Mouse (Mus musculus) heart, adult 18-20 months (tissue): ENCODE measurements at regions not wholly inside any gene's neighbourhood (a gene's known extent, or its start where the extent isn't known, plus 50 kb on each side); places are given as distances from the start of the nearest gene placed in this dataset.
A peak's percentile ranks its signal among the peaks of the same experiment; 100 is the strongest.

Experiments used
- DNase-seq, 2 experiments: peaks; one replicate each; pipeline ENCODE4 v3.0.0; 2021 to 2022; ENCODE audit warnings: mixed read lengths in 1 of 2

GRCm38 (mm10) chr10:117556027-117556789 lies 73.1 kb upstream of the Cpm start:
- no peak for DNase-seq

GRCm38 (mm10) chr10:117555542-117555941 lies 73.8 kb upstream of the Cpm start:
- no peak for DNase-seq

- no peak for DNase-seq
Measured at GRCm38 (mm10) chr10:117555044-117555443, 74.3 kb upstream of the Cpm start.

GRCm38 (mm10) chr10:117554533-117554932 lies 74.8 kb upstream of the Cpm start:
- no peak for DNase-seq

DNA sequence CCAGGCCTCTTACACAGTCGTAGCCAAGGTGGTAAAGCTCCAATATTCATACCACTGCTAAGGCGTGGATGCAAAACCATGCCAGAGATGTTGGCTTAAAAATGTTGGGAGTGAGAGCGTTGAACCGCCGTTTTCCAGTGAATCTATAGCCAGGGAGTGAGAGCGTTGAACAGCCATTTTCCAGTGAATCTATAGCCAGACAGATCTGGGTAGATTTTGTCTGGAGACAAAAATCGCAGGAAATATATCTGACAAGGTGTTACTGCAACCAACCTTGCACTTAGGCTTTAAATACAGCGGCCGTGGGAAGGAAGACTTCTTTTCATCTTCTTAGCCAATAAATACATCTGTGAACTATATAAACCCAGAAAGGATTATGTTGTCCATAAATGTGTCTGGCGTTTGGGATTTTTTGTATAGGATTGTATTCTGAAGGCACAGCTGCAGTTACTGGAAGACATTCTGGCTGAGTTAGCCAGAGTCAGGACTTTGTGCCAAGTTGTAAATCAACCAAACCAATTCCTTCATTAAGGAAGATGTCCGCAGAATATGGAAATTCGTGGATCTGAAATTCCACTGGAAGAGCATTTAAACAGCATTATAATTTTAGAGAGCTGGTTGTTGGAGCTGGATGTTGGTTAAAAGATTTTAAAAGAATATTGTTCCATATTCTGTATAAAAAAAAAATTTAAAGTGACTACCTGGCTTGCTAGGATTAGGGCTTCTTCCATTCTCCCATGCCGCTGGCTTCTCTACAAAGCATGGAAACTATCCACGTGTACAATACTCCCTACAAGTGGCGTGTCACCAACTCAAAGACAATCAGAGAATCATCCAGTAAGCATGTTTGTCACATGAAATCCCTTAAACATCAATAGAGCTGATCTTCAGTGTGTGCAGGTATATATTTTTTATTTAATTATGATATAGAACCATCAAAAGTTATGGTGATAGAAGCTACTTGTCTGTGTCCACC lies 75.8 kb upstream of the Cpm start:
- DNase-seq, result no peak

DNA sequence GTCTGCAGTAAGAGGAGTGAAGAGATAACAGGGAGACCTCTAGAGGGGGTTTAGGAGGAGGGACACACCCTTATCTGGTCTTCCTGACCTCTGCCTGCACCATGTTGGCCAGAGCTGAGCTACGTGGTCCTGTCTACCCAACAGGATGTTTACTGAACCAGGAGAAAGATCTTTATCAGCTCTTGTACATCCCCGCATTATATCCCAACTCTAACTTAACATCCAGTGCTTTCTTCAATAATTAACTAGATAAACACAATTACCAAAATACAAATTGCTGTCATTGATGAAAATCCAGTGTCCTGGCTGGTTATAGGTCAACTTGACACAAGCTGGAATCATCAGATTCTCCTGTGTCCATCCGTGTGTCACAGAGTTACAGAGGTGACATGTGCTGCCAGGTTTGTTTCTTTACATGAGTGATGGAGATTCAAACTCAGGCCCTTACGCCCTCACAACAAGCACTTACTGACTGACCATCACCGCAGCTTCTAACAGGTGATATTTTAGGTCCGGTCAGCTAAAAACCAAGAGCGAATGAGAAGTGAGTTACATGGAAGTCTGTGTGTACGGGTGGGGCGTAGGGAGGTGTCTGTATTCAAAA lies 77.1 kb upstream of the Cpm start:
- no peak for DNase-seq

DNA sequence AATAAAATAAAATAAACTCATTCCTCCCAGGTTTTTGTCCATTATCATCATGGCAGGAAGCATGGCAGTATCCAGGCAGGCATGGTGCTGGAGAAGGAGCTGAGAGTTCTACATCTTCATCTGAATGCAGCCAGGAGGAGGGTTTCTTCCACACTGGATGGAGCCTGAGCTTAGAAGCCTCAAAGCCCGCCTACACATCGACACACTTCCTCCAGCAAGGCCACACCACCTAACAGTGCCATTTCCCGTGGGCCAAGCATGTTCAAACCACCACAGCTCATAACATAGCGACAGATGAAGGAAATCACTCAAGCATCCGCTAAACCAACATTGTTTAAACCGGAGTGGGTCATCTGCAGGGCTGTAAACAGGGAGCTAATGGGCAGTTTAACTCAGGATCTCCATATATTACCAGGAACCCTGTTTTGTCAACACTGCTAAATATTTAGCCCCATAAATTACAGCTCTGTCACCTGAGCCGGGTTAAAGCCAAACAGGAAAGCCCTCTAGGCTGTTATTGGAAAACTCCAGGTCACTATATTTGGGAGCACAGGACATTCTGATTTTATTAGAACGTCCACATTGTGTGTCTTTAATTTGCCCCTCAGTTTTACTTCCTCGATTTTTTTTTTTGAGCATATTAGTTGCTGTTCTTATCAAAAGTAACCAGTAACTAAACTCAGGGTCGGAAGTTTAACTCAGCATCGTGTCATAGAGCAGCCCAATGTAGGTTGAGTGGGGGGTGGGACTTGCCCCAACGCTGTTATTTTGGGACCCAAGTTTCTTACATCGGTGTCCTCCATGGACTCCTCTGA lies 77.9 kb upstream of the Cpm start:
- DNase-seq, result no peak

DNA sequence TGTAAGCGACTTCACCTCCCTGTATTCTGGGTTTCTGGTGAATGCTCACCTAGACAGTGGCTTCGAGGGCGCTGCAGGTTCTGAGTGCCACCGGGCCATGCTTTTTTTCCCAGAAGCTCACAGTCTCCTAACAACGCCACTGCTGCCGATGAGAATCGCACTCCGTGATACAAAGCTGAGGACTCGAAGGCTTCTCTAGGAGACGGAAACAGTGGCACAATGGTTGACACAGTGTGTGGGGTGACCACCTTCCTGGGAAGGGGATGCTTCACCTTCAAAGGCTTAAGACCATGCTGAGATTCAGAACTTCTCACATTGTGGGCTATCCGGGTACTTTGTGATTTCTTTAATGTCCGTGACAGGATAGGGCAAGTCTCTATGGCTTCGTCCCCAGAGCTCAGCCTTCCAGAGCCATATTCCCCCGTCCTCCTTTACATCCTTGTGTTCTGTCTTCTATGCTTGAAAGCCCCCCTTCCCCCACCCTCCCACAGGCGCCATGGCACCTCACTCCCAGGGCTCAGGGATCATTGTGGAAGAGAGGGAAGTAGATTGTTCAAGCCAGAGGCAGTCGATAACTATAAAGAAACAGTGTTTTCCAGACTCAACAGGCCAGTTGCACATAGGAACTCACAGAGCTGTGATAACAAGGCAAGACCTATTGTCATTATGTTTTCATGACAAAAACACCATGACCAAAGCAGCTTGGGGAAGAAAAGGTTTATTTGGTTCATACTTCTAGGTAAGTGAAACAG lies 79.3 kb upstream of the Cpm start:
- DNase-seq, result no peak

GRCm38 (mm10) chr10:117549506-117549830 lies 79.8 kb upstream of the Cpm start:
- no peak for DNase-seq

GRCm38 (mm10) chr10:117548775-117549505 lies 80.4 kb upstream of the Cpm start:
- no peak for DNase-seq

DNA sequence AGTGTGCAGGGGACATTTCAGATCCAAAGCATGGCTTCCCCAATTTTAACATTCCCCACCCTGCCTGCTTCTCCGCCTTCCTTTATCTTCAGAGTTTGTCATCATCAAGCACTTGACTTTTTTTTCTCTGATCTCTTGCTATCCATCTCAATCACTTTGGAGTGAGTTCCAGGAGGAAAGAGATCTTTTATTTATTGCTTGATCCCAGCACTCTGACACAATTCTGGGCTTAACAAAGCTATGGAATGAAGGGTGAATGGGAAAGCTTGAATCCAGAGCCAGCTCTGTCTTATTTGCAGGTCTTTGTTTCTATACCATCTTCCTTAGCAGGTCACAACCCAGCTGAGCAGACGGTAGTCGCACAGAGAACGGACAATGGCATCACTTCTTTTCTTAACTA lies 81.0 kb upstream of the Cpm start:
- no peak for DNase-seq

GRCm38 (mm10) chr10:117547275-117547674 lies 82.0 kb upstream of the Cpm start:
- peak; percentile 21 to 41 for DNase-seq

GRCm38 (mm10) chr10:117545842-117546631 lies 83.3 kb upstream of the Cpm start:
- DNase-seq, result no peak

GRCm38 (mm10) chr10:117544680-117545546 lies 84.4 kb upstream of the Cpm start:
- peak in 1 of 2 experiments; percentile 7 for DNase-seq

DNA sequence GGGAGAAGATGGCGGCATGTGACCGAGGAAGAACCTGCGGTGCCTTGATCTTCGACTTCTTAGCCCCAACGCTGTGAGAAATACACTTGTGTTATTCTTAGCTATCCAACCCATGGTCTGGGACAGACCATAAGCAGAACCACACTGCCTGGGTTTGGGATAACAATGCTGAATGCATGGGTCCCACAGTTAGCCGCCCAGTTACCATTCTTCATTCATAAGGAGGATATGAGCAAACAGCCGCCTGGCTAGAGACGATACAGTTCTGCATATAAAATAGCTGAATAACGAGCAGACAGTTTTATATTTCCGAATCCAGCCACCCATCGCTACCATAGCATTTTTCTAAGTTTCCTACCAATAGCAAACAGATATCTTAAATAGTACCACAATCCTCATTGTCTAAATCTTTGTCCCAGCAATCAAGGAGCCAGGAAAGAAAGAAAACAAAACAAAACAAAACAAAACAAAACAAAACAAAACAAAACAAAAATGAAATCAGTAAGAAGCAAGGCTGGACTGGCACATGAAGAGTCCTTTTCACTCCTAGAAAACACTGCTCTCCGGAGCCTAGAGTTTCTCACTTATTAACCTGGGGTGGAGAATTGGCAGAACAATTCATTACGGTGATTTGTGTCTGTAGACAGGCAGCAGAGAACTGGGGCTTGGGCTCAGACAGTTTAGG lies 85.2 kb upstream of the Cpm start:
- no peak for DNase-seq

- no peak for DNase-seq
Measured at GRCm38 (mm10) chr10:117543696-117543950, 85.7 kb upstream of the Cpm start.

DNA sequence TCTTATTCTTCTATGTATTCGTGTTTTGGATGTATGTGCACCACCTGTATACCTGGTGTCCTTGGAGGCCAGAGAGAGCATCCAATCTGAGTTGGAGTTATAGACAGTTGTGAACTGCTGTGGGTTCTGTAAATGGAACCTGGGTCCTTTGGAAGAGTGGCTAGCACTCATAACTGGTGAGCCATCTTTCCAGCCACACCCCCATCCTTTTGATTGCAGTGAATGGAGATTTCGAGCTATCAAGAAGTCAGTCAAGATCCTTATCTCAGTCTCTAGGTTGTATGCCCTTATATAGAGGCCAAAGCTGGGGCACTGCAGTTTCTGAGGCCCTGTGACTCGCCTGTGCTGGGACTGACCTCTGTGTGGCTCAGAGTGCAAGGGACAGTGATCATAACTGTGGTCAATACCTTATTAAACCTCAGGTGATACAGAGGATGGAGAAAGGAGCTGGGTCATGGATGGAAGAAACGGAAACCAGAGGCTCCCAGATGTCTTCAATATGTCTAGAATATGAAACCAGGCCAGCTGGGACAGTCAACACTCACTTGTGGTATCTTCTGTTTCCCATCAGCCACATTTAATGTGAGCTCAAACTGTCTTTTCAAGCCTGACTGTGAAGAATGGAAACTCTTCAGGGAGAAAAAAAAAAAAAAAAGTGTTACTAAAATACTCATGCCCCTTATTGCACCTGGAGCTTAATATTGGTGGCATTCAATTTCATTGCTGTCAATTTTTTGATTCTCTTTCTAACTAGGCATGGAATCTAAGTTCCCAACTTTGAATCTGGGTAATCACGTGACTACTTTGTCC lies 86.2 kb upstream of the Cpm start:
- DNase-seq, result no peak

DNA sequence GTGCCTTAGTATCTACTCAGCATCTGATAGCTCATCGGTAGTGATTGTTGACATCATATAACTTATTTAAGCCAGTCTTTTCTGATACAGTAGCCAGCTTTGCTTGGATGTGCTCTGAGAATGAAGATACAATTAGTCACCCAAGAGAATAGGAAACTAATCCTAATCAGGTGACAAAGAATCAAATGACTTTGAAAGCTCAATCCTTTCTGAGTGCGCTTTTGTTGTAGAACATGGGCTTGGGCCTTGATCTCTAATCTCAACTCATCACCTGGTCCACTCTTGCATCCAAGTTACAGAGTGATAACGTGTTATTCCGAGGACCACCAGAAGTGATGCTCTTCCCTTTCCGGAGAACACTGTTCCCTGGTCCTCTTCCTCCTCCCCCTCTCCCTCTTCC lies 86.9 kb upstream of the Cpm start:
- DNase-seq, result no peak
